Mouse (Mus musculus): Measurements from ENCODE around the gene Lgals8. TPM values are rescaled to one million over a fixed set of nuclear protein-coding genes. Genes with fewer than 3 reads are reported as not detected.

Lgals8 gene
- polyA plus RNA-seq, 1 experiment, result 115 TPM

GRCm38 (mm10) chr13:12394609-12395505, 69.9 kb downstream of the Lgals8 start, which contains the start of gene Heatr1:
Gene Heatr1 (plus strand): TSS chr13:12395027.
- Histone ChIP-seq H3K36me3 (ENCODE audit: control insufficient read depth, insufficient read depth, low read length) (peaks cover 1% of the 10 kb centered on the region; the same call in 1 of the 2 replicates), H3K4me1 (ENCODE audit: control insufficient read depth, insufficient read depth, low read length) (no peaks in the 10 kb centered on the region), H3K27ac (ENCODE audit: control insufficient read depth, insufficient read depth, low read depth, low read length) (peak within 1 kb of the TSS; percentile 85), H3K27me3 (ENCODE audit: control insufficient read depth, insufficient read depth, low read length) (no peaks in the 10 kb centered on the region), H3K4me3 (ENCODE audit: control insufficient read depth, low read depth, low read length) (peak within 1 kb of the TSS; percentile 94)
- TF ChIP-seq CTCF (IDR thresholded peaks at IDR 0.05; ENCODE audit: control insufficient read depth, insufficient read depth, insufficient replicate concordance, low read depth, low read length) (no peak), POLR2A (IDR thresholded peaks at IDR 0.05; ENCODE audit: control insufficient read depth, low read depth, low read length) (peak; percentile 47)

Other genes with a start within 250 kb of the Lgals8 start
- 9.8 and 11.0 TPM in 2 replicates for gene Mtr, start 206.8 kb downstream of the Lgals8 start, polyA plus RNA-seq (2012; rRNA removed)
- 5.0 and 6.5 TPM in 2 replicates for gene Actn2, start 124.2 kb downstream of the Lgals8 start, polyA plus RNA-seq (2012; rRNA removed)
- gene Heatr1, start 69.9 kb downstream of the Lgals8 start, polyA plus RNA-seq (2012; rRNA removed), result 20.1 and 20.8 TPM in 2 replicates
- 0.19 and 0.25 TPM in 2 replicates for gene Edaradd, start 55.5 kb upstream of the Lgals8 start, polyA plus RNA-seq (2012; rRNA removed)
- gene Ero1lb, start 100.9 kb upstream of the Lgals8 start, polyA plus RNA-seq (2012; rRNA removed), result 50.6 and 61.3 TPM in 2 replicates

All from testis, adult 2 months (tissue).